ENCODE assay signal across 14 mouse cellular contexts in genomic region chr10:95117731-95118212, GRCm38 (mm10).
DNase-seq lines count a peak whose midpoint lies in the region; ATAC-seq and TF ChIP-seq lines count a peak whose summit lies in the region.
"Had no signal": no experiment of that assay in that cellular context is flagged by ENCODE, and none has a peak within 500 bp of the region (broad histone marks: within the 10 kb centered on the region; RNA-seq: fewer than 3 reads in every experiment).

No protein-coding gene starts in this region.

- no peak for TF ChIP-seq CTCF in gastrocnemius, adult 2 months (IDR thresholded peaks at IDR 0.05)

- 0 out of 2 replicates have a peak, but pooled peaks have one; percentile 11 for ATAC-seq in hindbrain, embryonic 16.5 days
- peak; percentile 40; the same call in 1 of the 2 replicates for ATAC-seq in granulocyte monocyte progenitor cell, adult 5-6 weeks (replicated peaks; ENCODE audit: poor library complexity, severe bottlenecking)
- ATAC-seq in monocyte, adult 5-6 weeks (replicated peaks; ENCODE audit: insufficient number of reproducible peaks, low FRiP score, low TSS enrichment, poor library complexity, severe bottlenecking) = no peak

- H3K27me3 ChIP-seq in hindbrain, embryonic 16.5 days (replicated peaks; ENCODE audit: control insufficient read depth, insufficient read depth, low read length) = no peaks in the 10 kb centered on the region
- no peaks in the 10 kb centered on the region for H3K27me3 ChIP-seq in hindbrain, embryonic 10.5 days (ENCODE audit: insufficient read depth, poor library complexity, severe bottlenecking)
- H3K27me3 ChIP-seq: midbrain, embryonic 15.5 days had no signal

- intact Hi-C loops in gastrocnemius, adult 2 months (cut with DNase I) = no loop called here

- DNase-seq in gastrocnemius, adult 2 months = no peak
- DNase-seq in gastrocnemius, adult 18-20 months (ENCODE audit: low spot score) = no peak
- no peak for DNase-seq in hindbrain, embryonic 10.5 days (ENCODE audit: low spot score)
- DNase-seq in brain, adult 2 months (ENCODE audit: low read depth, low spot score) = peak; percentile 36
- DNase-seq in embryo, embryonic 9.5 days (ENCODE audit: extremely low spot score) = no peak
- DNase-seq: B cell, adult 2 months; cerebellum, adult 9-11 months; liver; thymus, postnatal 14 days had no signal

- H3K9ac ChIP-seq in hindbrain, embryonic 16.5 days (ENCODE audit: low read depth, low read length) = no peak overlapping the region
- H3K9ac ChIP-seq: midbrain, embryonic 15.5 days had no signal

- H3K4me3 ChIP-seq in gastrocnemius, adult 2 months = no peak overlapping the region
- H3K4me3 ChIP-seq in hindbrain, embryonic 16.5 days (ENCODE audit: low read length) = no peak overlapping the region
- H3K4me3 ChIP-seq in hindbrain, embryonic 10.5 days = no peak overlapping the region
- H3K4me3 ChIP-seq: midbrain, embryonic 15.5 days had no signal

- H3K4me1 ChIP-seq in hindbrain, embryonic 16.5 days (ENCODE audit: control insufficient read depth, insufficient read depth, low read depth, low read length) = no peaks in the 10 kb centered on the region
- H3K4me1 ChIP-seq in hindbrain, embryonic 10.5 days (replicated peaks) = peaks cover 4% of the 10 kb centered on the region; the same call in 1 of the 2 replicates
- H3K4me1 ChIP-seq: midbrain, embryonic 15.5 days had no signal

- no peak overlapping the region for H3K4me2 ChIP-seq in hindbrain, embryonic 16.5 days (ENCODE audit: low read length)
- H3K4me2 ChIP-seq: midbrain, embryonic 15.5 days had no signal

- no peaks in the 10 kb centered on the region for H3K36me3 ChIP-seq in hindbrain, embryonic 16.5 days (ENCODE audit: control insufficient read depth, insufficient read depth, low read length)
- no peaks in the 10 kb centered on the region for H3K36me3 ChIP-seq in hindbrain, embryonic 10.5 days
- H3K36me3 ChIP-seq: midbrain, embryonic 15.5 days had no signal

- 48% methylated on average over 3 of the region's 3 CpGs for WGBS in hindbrain, embryonic 16.5 days
- 89% methylated on average over 3 of the region's 3 CpGs for WGBS in hindbrain, embryonic 10.5 days

- peak overlapping the region; percentile 31 for H3K27ac ChIP-seq in gastrocnemius, adult 2 months
- H3K27ac ChIP-seq in hindbrain, embryonic 16.5 days (ENCODE audit: low read depth, low read length) = no peak overlapping the region
- no peak overlapping the region for H3K27ac ChIP-seq in hindbrain, embryonic 10.5 days
- H3K27ac ChIP-seq: macrophage; midbrain, embryonic 15.5 days had no signal

- no peaks in the 10 kb centered on the region for H3K9me3 ChIP-seq in hindbrain, embryonic 16.5 days (ENCODE audit: control insufficient read depth, low read length)
- H3K9me3 ChIP-seq in hindbrain, embryonic 10.5 days = no peaks in the 10 kb centered on the region
- H3K9me3 ChIP-seq: midbrain, embryonic 15.5 days had no signal
